In genomic region chr1:46022262-46022661, GRCm38 (mm10) we compare ENCODE assay signal across 8 mouse cellular contexts. TPM values are rescaled to one million over a fixed set of nuclear protein-coding genes. Genes with fewer than 3 reads are reported as not detected.
A peak's percentile ranks its signal among the peaks of the same experiment; 100 is the strongest.
DNase-seq lines count a peak whose midpoint lies in the region; ATAC-seq and TF ChIP-seq lines count a peak whose summit lies in the region.

No protein-coding gene starts in this region.

- H3K4me2 ChIP-seq in lung, postnatal 0 days (replicated peaks; ENCODE audit: low read depth, low read length), result no peak overlapping the region
- no peak overlapping the region for H3K4me2 ChIP-seq in midbrain, embryonic 16.5 days (ENCODE audit: low read length)

- TF ChIP-seq EP300 in lung, postnatal 0 days (IDR thresholded peaks at IDR 0.05), result no peak

- DNase-seq in cerebellum, adult 11 months, result no peak
- peak; percentile 57 for DNase-seq in lung, postnatal 0 days (ENCODE audit: low spot score)
- DNase-seq in lung, adult 18-20 months, result no peak
- peak; percentile 33 for DNase-seq in fibroblast of lung, adult 2 months (ENCODE audit: low read depth)
- peak; percentile 23 for DNase-seq in layer of hippocampus, adult 11-12 months (ENCODE audit: low spot score)
- DNase-seq in thymus, postnatal 10 days (ENCODE audit: low spot score in 2 of 2), result no peak

- H3K4me1 ChIP-seq in lung, postnatal 0 days (ENCODE audit: insufficient read depth, low read depth, low read length), result no peaks in the 10 kb centered on the region
- no peaks in the 10 kb centered on the region for H3K4me1 ChIP-seq in midbrain, embryonic 16.5 days (ENCODE audit: control insufficient read depth, insufficient read depth, low read length)

- H3K27ac ChIP-seq in lung, postnatal 0 days (ENCODE audit: low read length), result no peak overlapping the region
- no peak overlapping the region for H3K27ac ChIP-seq in midbrain, embryonic 16.5 days (ENCODE audit: low read length)

- no peak overlapping the region for H3K9ac ChIP-seq in lung, postnatal 0 days (replicated peaks; ENCODE audit: low read depth)
- no peak overlapping the region for H3K9ac ChIP-seq in midbrain, embryonic 16.5 days (ENCODE audit: low read depth, low read length)

- TF ChIP-seq CTCF in lung, postnatal 0 days (IDR thresholded peaks at IDR 0.05), result peak; percentile 78

- H3K36me3 ChIP-seq in lung, postnatal 0 days (ENCODE audit: insufficient read depth, low read length), result no peaks in the 10 kb centered on the region
- no peaks in the 10 kb centered on the region for H3K36me3 ChIP-seq in midbrain, embryonic 16.5 days (ENCODE audit: control insufficient read depth, insufficient read depth, low read length)

- 0 out of 2 replicates have a peak, but pooled peaks have one; percentile 4 for ATAC-seq in cerebellum, adult (ENCODE audit: insufficient number of reproducible peaks, low FRiP score, low TSS enrichment)
- ATAC-seq in lung, postnatal 0 days, result no peak
- ATAC-seq in midbrain, embryonic 16.5 days, result peak; percentile 72; the same call in 1 of the 2 replicates

- H3K9me3 ChIP-seq in lung, postnatal 0 days (ENCODE audit: low read length), result no peaks in the 10 kb centered on the region
- H3K9me3 ChIP-seq in midbrain, embryonic 16.5 days (replicated peaks; ENCODE audit: control insufficient read depth, low read length, poor library complexity, severe bottlenecking), result no peaks in the 10 kb centered on the region

- H3K27me3 ChIP-seq in lung, postnatal 0 days (replicated peaks; ENCODE audit: insufficient read depth, low read length), result no peaks in the 10 kb centered on the region
- no peaks in the 10 kb centered on the region for H3K27me3 ChIP-seq in midbrain, embryonic 16.5 days (ENCODE audit: control insufficient read depth, insufficient read depth, low read depth, low read length)

- WGBS in lung, postnatal 0 days, result 20% methylated on average over 2 of the region's 2 CpGs
- WGBS in midbrain, embryonic 16.5 days, result 27% methylated on average over 2 of the region's 2 CpGs

- H3K4me3 ChIP-seq in lung, postnatal 0 days (ENCODE audit: low read depth, low read length), result no peak overlapping the region
- no peak overlapping the region for H3K4me3 ChIP-seq in midbrain, embryonic 16.5 days (ENCODE audit: low read depth, low read length)

RNA-seq across cellular contexts. Expression of gene Dnah7b, which starts 43.9 kb away (rescaled TPM):
- 1.3 TPM in 2 replicates for polyA plus RNA-seq in lung, postnatal 0 days (2015; fragmentation: Nextera tagmentation; extraction: Ambion mirVana)
- 3.2 and 3.5 TPM in 2 replicates for polyA plus RNA-seq in midbrain, embryonic 16.5 days (2015; fragmentation: Nextera tagmentation; extraction: Ambion mirVana)

Comparison
In these comparisons a context has a peak if more than half of its experiments do, and no peak if none do; other contexts are left out.
1. DNase-seq: peak in lung, postnatal 0 days (single experiment), fibroblast of lung, adult 2 months (single experiment) and layer of hippocampus, adult 11-12 months (single experiment); none in cerebellum, adult 11 months (single experiment), lung, adult 18-20 months (0 of 2) and thymus, postnatal 10 days (0 of 2).